Mouse (Mus musculus) adrenal gland, postnatal 14 days (tissue): Measurements from ENCODE around the gene Glrp1. TPM values are rescaled to one million over a fixed set of nuclear protein-coding genes. Genes with fewer than 3 reads are reported as not detected.

Experiments used
- DNase-seq: peaks from one replicate; pipeline ENCODE4 v3.0.0; 2021; ENCODE audit warnings: mixed read lengths
- total RNA-seq: library from RNA; stranded (reverse); gene quantifications from 2 replicates; pipeline ENCODE4 v1.2.3, GENCODE M21; 2021

Gene Glrp1
- total RNA-seq, 1 experiment from 2014 or later = not detected

- DNase-seq = no peak
These were observed 17.5 kb downstream of the Glrp1 start for GRCm38 (mm10) chr1:88492415-88492814.

- DNase-seq = no peak
These were observed 18.1 kb downstream of the Glrp1 start for GRCm38 (mm10) chr1:88491617-88492378.

GRCm38 (mm10) chr1:88490164-88490563 lies 19.7 kb downstream of the Glrp1 start:
- DNase-seq = no peak

- DNase-seq = no peak
These were observed 20.9 kb downstream of the Glrp1 start for GRCm38 (mm10) chr1:88488957-88489356.

GRCm38 (mm10) chr1:88486336-88486735 lies 23.5 kb downstream of the Glrp1 start:
- no peak for DNase-seq

- DNase-seq = no peak
These were observed 25.8 kb downstream of the Glrp1 start for GRCm38 (mm10) chr1:88484059-88484458.

- no peak for DNase-seq
These were observed 27.4 kb downstream of the Glrp1 start for GRCm38 (mm10) chr1:88482142-88483099.

- no peak for DNase-seq
These were observed 29.3 kb downstream of the Glrp1 start for GRCm38 (mm10) chr1:88480594-88480993.

- DNase-seq = no peak
These were observed 31.7 kb downstream of the Glrp1 start for GRCm38 (mm10) chr1:88478205-88478604.

GRCm38 (mm10) chr1:88476554-88477085 lies 33.2 kb downstream of the Glrp1 start:
- no peak for DNase-seq

- peak; percentile 64 for DNase-seq
These were observed 34.3 kb downstream of the Glrp1 start for GRCm38 (mm10) chr1:88475502-88475953.

GRCm38 (mm10) chr1:88474598-88474997 lies 35.3 kb downstream of the Glrp1 start:
- DNase-seq = peak; percentile 42

- no peak for DNase-seq
These were observed 36.0 kb downstream of the Glrp1 start for GRCm38 (mm10) chr1:88473899-88474298.

- DNase-seq = no peak
These were observed 37.6 kb downstream of the Glrp1 start for GRCm38 (mm10) chr1:88472258-88472657.

- DNase-seq = peak; percentile 30
These were observed 40.1 kb downstream of the Glrp1 start for GRCm38 (mm10) chr1:88469746-88470145.

- no peak for DNase-seq
These were observed 41.5 kb downstream of the Glrp1 start for GRCm38 (mm10) chr1:88468335-88468734.

- DNase-seq = no peak
These were observed 42.0 kb downstream of the Glrp1 start for GRCm38 (mm10) chr1:88467866-88468265.

GRCm38 (mm10) chr1:88466325-88467064 lies 43.4 kb downstream of the Glrp1 start:
- DNase-seq = no peak

- DNase-seq = peak; percentile 31
These were observed 44.1 kb downstream of the Glrp1 start for GRCm38 (mm10) chr1:88465722-88466121.

GRCm38 (mm10) chr1:88464109-88464905 lies 45.6 kb downstream of the Glrp1 start:
- no peak for DNase-seq

GRCm38 (mm10) chr1:88463241-88463640 lies 46.6 kb downstream of the Glrp1 start:
- DNase-seq = no peak
